Mouse (Mus musculus) G1E (cell line): ENCODE data around the gene Pfas.

Experiments used
- CTCF ChIP-seq: IDR thresholded peaks from 2 replicates; pipeline ENCODE4 v1.5.1; 2012; ENCODE audit warnings: low read depth, low read length, inconsistent platforms, mixed read lengths
- GATA1 ChIP-seq: IDR thresholded peaks from 2 replicates; pipeline ENCODE4 v1.6.1; 2012; ENCODE audit warnings: borderline replicate concordance, low read length, inconsistent platforms, mixed read lengths

- TF ChIP-seq CTCF (no peak), GATA1 (no peak)
Measured at GRCm38 (mm10) chr11:68957308-68957707, 51.0 kb downstream of the Pfas start, which contains the start of gene Arhgef15.
